Mouse (Mus musculus) MEL (cell line): ENCODE results near the gene Plxna3. TPM values are rescaled to one million over a fixed set of nuclear protein-coding genes. Genes with fewer than 3 reads are reported as not detected.
A peak's percentile ranks its signal among the peaks of the same experiment; 100 is the strongest.

ENCODE experiments used
- DNase-seq: peaks from one replicate; pipeline ENCODE4 v3.0.0; 2011; ENCODE audit warnings: low read depth, low spot score
- H3K27ac ChIP-seq: 2 replicates; pipeline ENCODE4 v1.5.1; 2012; ENCODE audit warnings: low read depth, mild to moderate bottlenecking, control low read depth, low read length, moderate library complexity; ENCODE audit not compliant: control insufficient read depth
- H3K27me3 ChIP-seq, 2 experiments: fragments of 150-350 bp in 1 of 2; sonication (generic) in 1 of 2; 2 replicates each; pipeline ENCODE4 v1.6.1; 2012; ENCODE audit warnings: low read length in 2 of 2, mild to moderate bottlenecking in 2 of 2, improper control_type of control experiment in 1 of 2, moderate library complexity in 1 of 2; ENCODE audit not compliant: insufficient read depth in 2 of 2, control insufficient read depth in 1 of 2
- H3K36me3 ChIP-seq, 2 experiments: 2 replicates each; pipeline ENCODE4 v1.6.1; 2012 to 2014; ENCODE audit warnings: low read length in 2 of 2, improper control_type of control experiment in 1 of 2, inconsistent platforms in 1 of 2, mild to moderate bottlenecking in 1 of 2; ENCODE audit not compliant: insufficient read depth in 2 of 2, control insufficient read depth in 1 of 2
- H3K4me1 ChIP-seq, 2 experiments: fragments of 150-350 bp in 1 of 2; sonication (generic) in 1 of 2; 2 replicates each; pipeline ENCODE4 v1.6.1; 2012; ENCODE audit warnings: low read length in 2 of 2, improper control_type of control experiment in 1 of 2, mild to moderate bottlenecking in 1 of 2; ENCODE audit not compliant: insufficient read depth in 2 of 2, control insufficient read depth in 1 of 2
- H3K4me3 ChIP-seq, 2 experiments: fragments of 150-350 bp in 1 of 2; sonication (generic) in 1 of 2; 2 replicates each; pipeline ENCODE4 v1.5.1; 2012; ENCODE audit warnings: low read depth in 2 of 2, low read length in 2 of 2, mild to moderate bottlenecking in 2 of 2, moderate library complexity in 2 of 2, control low read depth in 1 of 2, improper control_type of control experiment in 1 of 2; ENCODE audit not compliant: control insufficient read depth in 1 of 2, insufficient read depth in 1 of 2
- H3K79me2 ChIP-seq: 2 replicates; pipeline ENCODE4 v1.6.1; 2012; ENCODE audit warnings: mild to moderate bottlenecking, low read length, moderate library complexity; ENCODE audit not compliant: control insufficient read depth, poor library complexity, insufficient read depth
- H3K9ac ChIP-seq: 2 replicates; pipeline ENCODE4 v1.6.1; 2012; ENCODE audit warnings: low read depth, mild to moderate bottlenecking, control low read depth, low read length, moderate library complexity; ENCODE audit not compliant: control insufficient read depth, poor library complexity, severe bottlenecking
- H3K9me3 ChIP-seq: fragments of 150-350 bp; sonication (generic); replicated peaks from 2 replicates; pipeline ENCODE4 v1.6.1; 2012; ENCODE audit warnings: mild to moderate bottlenecking, low read length, improper control_type of control experiment, moderate library complexity; ENCODE audit not compliant: insufficient read depth
- BHLHE40 ChIP-seq: IDR thresholded peaks from 2 replicates; pipeline ENCODE4 v1.6.1; 2012; ENCODE audit warnings: low read depth, mild to moderate bottlenecking, inconsistent platforms, low read length, improper control_type of control experiment, borderline replicate concordance
- CHD1 ChIP-seq: IDR thresholded peaks from 2 replicates; pipeline ENCODE4 v1.6.1; 2012; ENCODE audit warnings: low read depth, mild to moderate bottlenecking, inconsistent platforms, low read length, improper control_type of control experiment
- EP300 ChIP-seq, 2 experiments: IDR thresholded peaks; 2 replicates each; pipeline ENCODE4 v1.6.1; 2011; ENCODE audit warnings: improper control_type of control experiment in 2 of 2, low read length in 2 of 2, low read depth in 1 of 2, mild to moderate bottlenecking in 1 of 2
- ETS1 ChIP-seq: IDR thresholded peaks from 2 replicates; pipeline ENCODE4 v1.6.1; 2012; ENCODE audit warnings: low read depth, mild to moderate bottlenecking, inconsistent platforms, low read length, improper control_type of control experiment, moderate library complexity
- GABPA ChIP-seq: IDR thresholded peaks from 2 replicates; pipeline ENCODE4 v1.6.1; 2012; ENCODE audit warnings: low read depth, mild to moderate bottlenecking, inconsistent platforms, low read length, improper control_type of control experiment, moderate library complexity
- GATA1 ChIP-seq: IDR thresholded peaks from 2 replicates; pipeline ENCODE4 v1.6.1; 2011; ENCODE audit warnings: low read depth, low read length, improper control_type of control experiment
- KAT2A ChIP-seq: conservative IDR thresholded peaks from 2 replicates; pipeline ENCODE4 v1.6.1; 2012; ENCODE audit warnings: low read depth, low read length, improper control_type of control experiment, inconsistent platforms
- MAX ChIP-seq: IDR thresholded peaks from 2 replicates; pipeline ENCODE4 v1.6.1; 2011; ENCODE audit warnings: low read length, improper control_type of control experiment
- MAZ ChIP-seq: IDR thresholded peaks from 2 replicates; pipeline ENCODE4 v1.6.1; 2012; ENCODE audit warnings: low read depth, mild to moderate bottlenecking, inconsistent platforms, low read length, improper control_type of control experiment
- MXI1 ChIP-seq: IDR thresholded peaks from 2 replicates; pipeline ENCODE4 v1.6.1; 2011; ENCODE audit warnings: mild to moderate bottlenecking, low read depth, low read length, improper control_type of control experiment
- MYB ChIP-seq: IDR thresholded peaks from 2 replicates; pipeline ENCODE4 v1.6.1; 2011; ENCODE audit warnings: mild to moderate bottlenecking, low read depth, low read length, improper control_type of control experiment
- NELFE ChIP-seq: IDR thresholded peaks from 2 replicates; pipeline ENCODE4 v1.6.1; 2011; ENCODE audit warnings: low read depth, low read length, improper control_type of control experiment
- NRF1 ChIP-seq: IDR thresholded peaks from 2 replicates; pipeline ENCODE4 v1.6.1; 2014; ENCODE audit warnings: low read depth, mild to moderate bottlenecking, inconsistent platforms, low read length, improper control_type of control experiment, moderate library complexity; ENCODE audit not compliant: poor library complexity, insufficient read depth, severe bottlenecking
- POLR2A ChIP-seq, 2 experiments: IDR thresholded peaks; 2 replicates each; pipeline ENCODE4 v1.6.1; 2011 to 2012; ENCODE audit warnings: low read length in 2 of 2, mild to moderate bottlenecking in 2 of 2, control low read depth in 1 of 2, improper control_type of control experiment in 1 of 2, low read depth in 1 of 2, moderate library complexity in 1 of 2; ENCODE audit not compliant: control insufficient read depth in 1 of 2, insufficient read depth in 1 of 2, poor library complexity in 1 of 2
- POLR2AphosphoS2 ChIP-seq: IDR thresholded peaks from 2 replicates; pipeline ENCODE4 v1.6.1; 2011; ENCODE audit warnings: low read length, improper control_type of control experiment
- RAD21 ChIP-seq: IDR thresholded peaks from 2 replicates; pipeline ENCODE4 v1.6.1; 2011; ENCODE audit warnings: mild to moderate bottlenecking, low read depth, low read length, improper control_type of control experiment
- TAL1 ChIP-seq: IDR thresholded peaks from 2 replicates; pipeline ENCODE4 v1.6.1; 2012; ENCODE audit warnings: mild to moderate bottlenecking, inconsistent platforms, low read length, moderate library complexity, mixed read lengths
- TCF12 ChIP-seq: IDR thresholded peaks from 2 replicates; pipeline ENCODE4 v1.6.1; 2014; ENCODE audit warnings: low read depth, mild to moderate bottlenecking, inconsistent platforms, low read length, improper control_type of control experiment, moderate library complexity
- polyA plus RNA-seq, 2 experiments: library from polyadenylated mRNA; stranded (reverse) in 1 of 2; unstranded in 1 of 2; fragments of >175 nt in 1 of 2; fragments of >200 nt in 1 of 2; gene quantifications; 2 replicates each; pipeline versions ENCODE4 v1.2.1 to v1.2.4; 2012; ENCODE audit warnings: low replicate concordance in 2 of 2, low read depth in 1 of 2; ENCODE audit not compliant: insufficient read length in 2 of 2, insufficient read depth in 1 of 2, missing spikeins in 1 of 2
- total RNA-seq: library from RNA; depleted of rRNA; stranded (reverse); fragments of 300-350 nt; gene quantifications from 2 replicates; pipeline ENCODE4 v1.2.3, GENCODE M21; 2012

The Plxna3 gene
- total and polyA plus RNA-seq, 3 experiments, result 8.3 to 13.7 TPM; not detected in 1

DNA sequence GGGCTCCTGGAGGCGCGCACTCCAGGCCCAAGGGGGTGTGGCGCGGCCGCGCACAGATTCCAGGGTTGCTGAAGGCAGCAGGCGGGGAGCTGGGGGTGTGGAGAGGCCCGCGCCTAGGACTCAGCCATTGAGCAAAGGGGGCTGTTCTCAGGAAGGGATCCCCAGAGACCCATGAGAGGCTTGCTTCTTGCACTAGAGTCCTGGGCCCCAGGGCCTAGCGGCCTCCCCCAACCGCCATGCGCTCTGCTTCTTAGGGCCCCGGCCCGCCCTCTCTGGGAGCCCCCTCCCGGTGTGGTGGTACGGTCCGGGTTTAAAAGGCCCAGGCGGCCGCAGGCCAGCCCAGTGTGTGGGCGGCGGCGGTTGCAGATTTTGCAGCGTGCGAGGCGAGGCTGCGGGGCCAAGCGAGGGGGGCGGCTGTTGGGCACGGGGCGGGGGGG is at the start of gene Plxna3 (continued):
- TF ChIP-seq MYB, result no peak
- TF ChIP-seq BHLHE40, result no peak

DNA sequence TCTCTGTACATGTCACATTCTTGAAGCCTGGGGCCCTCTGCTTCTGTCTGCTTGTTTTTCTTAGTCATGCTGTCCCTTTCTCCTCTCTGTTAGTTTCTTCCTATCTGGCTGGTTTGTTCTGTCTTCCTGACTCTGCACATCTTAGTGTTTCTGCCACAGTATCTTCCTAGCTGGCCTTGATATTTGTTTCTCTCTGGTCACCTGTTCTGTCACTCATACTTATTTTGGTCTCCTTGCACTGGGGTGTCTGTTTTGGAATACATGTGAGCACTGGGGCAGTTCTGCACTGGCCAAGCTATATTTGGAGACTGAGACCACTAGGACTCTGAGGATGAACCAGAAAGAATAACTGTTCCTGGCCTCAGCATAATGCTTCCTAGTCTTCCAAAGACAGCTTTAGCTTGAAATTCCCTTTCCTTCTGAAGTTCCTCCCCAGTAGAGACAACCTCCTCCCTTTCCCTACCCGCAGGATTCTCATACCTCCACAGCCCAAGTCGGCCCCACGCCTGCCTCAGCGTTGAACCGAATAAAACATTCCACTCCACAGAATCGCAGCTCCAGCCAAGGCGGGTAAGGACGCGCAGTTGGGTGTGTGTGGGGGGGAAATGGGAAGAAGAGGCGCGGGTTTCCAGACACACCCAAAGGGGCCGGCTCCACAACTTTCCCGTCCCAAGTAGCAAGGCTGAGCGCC is 47.7 kb upstream of the Plxna3 start:
- Histone ChIP-seq H3K9me3 (no peaks in the 10 kb centered on the region), H3K4me1 (peaks cover 0 to 13% of the 10 kb centered on the region in 2 experiments; a peak in 2 of 4 replicates), H3K36me3 (peaks cover 0 to 13% of the 10 kb centered on the region in 2 experiments; a peak in 3 of 4 replicates), H3K79me2 (peaks cover 13% of the 10 kb centered on the region), H3K27ac (peak overlapping the region; percentile 71), H3K9ac (peak overlapping the region; percentile 85), H3K27me3 (no peaks in the 10 kb centered on the region), H3K4me3 (peak overlapping the region; percentile 76 to 83)
- TF ChIP-seq GATA1 (no peak), POLR2AphosphoS2 (0 out of 2 replicates have a peak, but pooled peaks have one; percentile 60), KAT2A (no peak), GABPA (no peak), NRF1 (0 out of 2 replicates have a peak, but pooled peaks have one; percentile 18), NELFE (peak; percentile 45; the same call in 1 of the 2 replicates), MXI1 (peak; percentile 8; the same call in 1 of the 2 replicates), TAL1 (no peak), MAZ (peak; percentile 35; the same call in 1 of the 2 replicates), RAD21 (no peak), ETS1 (0 out of 2 replicates have a peak, but pooled peaks have one; percentile 19), EP300 (IDR thresholded peaks at IDR 0.05; ENCODE audit: low read depth in 1 of 2, low read length in 2 of 2) (no peak), MAX (peak; percentile 16; the same call in 1 of the 2 replicates), CHD1 (no peak), TCF12 (no peak), POLR2A (IDR thresholded peaks at IDR 0.05; ENCODE audit: control insufficient read depth in 1 of 2, insufficient read depth in 1 of 2, low read depth in 1 of 2, low read length in 2 of 2, poor library complexity in 1 of 2) (peak in 1 of 2 experiments; percentile 57; a peak in 1 of 4 replicates)
- DNase-seq, result peak; percentile 40
